In the genomic region with DNA sequence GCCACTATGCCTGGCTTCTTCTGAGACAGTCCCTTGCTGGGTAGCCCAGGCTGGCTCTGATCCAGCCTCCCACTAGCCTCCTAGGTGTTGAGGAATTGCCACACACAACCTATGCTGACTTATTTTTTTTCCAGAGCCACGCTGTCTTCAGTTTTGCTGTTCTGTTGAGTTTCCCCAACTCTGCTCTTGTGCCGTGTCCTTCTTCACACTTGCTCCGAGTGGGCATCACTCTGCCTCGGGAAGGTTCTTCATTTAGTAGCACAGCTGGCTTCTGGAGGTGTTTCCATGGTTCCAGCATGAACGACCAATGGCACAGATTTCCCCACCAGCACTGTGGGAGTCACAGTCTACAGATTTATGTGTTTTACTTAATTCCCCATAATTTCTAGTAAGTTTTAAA, we compare ENCODE assay signal across 17 mouse cellular contexts.
"Had no signal": no experiment of that assay in that cellular context is flagged by ENCODE, and none has a peak within 500 bp of the region (broad histone marks: within the 10 kb centered on the region; RNA-seq: fewer than 3 reads in every experiment).

No protein-coding gene starts in this region.

- H3K4me3 ChIP-seq: limb, embryonic 15.5 days; liver, embryonic 12.5 days; midbrain, embryonic 10.5 days; myocyte; neural tube, embryonic 12.5 days had no signal

- DNase-seq: kidney, adult 11 months; kidney, adult 9 months; kidney, postnatal 36 days; layer of hippocampus, adult 9-11 months; layer of hippocampus, postnatal 36 days; lung, embryonic 14.5 days; lung, postnatal 10 days; lung, postnatal 4 days; midbrain, embryonic 14.5 days; retina, postnatal 1 day; thymus, postnatal 36 days had no signal

- H3K27ac ChIP-seq: kidney, postnatal 0 days; limb, embryonic 15.5 days; liver, embryonic 12.5 days; midbrain, embryonic 10.5 days; neural tube, embryonic 12.5 days had no signal
